Mouse (Mus musculus) right cerebral cortex, postnatal 36 days (tissue): ENCODE data around the gene E330017A01Rik.
"Not testable (repeated sequence)": the region's sequence is repeated elsewhere in the genome, so short reads cannot be mapped to it uniquely, and the experiment has no call there.

Source experiments
- DNase-seq, 2 experiments: peaks; one replicate each; pipeline ENCODE4 v3.0.0; 2022; ENCODE audit warnings: low spot score in 2 of 2, mixed read lengths in 1 of 2

Gene E330017A01Rik

DNA sequence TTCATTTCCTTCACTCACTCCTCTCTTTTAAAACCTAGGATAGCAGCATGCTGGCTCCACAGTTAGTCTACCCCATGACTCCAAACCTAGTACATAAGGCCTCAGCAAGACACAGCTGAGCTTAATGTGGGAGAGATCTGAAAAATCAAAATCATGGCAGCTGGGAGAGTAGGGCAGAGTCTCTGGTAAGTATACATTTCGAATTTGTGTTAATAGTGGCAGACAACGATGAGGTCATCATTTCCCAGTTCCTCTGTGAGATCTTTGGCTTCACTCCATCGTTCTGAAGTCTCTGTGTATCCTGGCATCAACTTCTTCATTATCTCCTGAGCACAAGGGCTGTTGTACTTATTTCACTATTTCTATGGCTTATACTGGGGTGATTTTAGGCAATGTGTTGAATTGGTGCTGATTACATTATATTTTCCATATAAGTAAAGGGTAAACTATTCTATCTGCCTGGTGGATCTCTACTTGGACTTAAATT is at the start of gene E330017A01Rik:
E330017A01Rik (minus strand) TSS at position 51 of the 487 bp plus-strand sequence.
- DNase-seq, result no peak

DNA sequence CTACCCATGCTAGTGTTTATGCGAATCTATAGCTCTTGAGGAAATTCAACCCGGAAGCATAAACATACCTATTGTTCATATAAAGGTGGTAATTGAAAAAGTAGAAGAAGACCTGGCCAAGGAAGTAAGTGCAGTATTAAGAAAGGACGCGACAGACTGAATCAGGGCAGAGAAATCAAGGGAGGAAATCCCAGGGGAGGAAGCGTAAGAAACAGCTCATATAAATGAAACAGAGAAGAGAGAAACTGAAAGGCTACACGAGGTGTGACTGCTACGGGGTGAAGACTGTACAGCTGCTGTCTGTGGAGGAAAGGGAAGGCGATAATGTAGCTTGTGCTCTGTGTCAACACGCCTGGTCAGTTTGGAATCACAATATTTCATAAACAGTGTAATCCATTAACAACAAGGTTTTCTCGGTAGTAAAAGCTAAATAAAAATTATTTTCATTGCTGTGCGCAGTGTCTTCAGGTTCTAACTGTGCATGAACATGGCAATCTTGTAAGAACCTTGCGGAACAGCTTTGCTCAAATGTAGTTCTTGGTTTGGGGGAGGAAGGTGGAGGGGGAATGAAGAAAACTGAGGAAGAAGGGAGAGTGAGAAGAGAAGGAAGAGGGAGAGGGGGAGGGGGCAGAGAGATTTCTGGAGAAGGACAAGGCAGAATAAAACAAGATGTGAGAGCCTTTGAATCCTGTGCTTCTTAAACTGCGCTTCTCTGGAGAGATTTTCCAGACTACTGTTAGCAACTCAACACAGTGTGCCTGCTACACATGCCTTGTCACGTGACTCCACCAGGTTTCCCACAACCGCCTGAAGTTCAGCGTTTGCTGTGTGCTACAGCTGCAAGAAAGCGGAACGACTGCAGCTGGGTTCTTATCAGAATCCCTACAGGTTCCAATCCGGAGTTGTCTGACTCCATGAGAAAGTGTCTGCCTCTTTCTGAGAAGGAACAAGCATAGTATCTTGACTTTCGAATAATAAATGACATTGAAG is 47.3 kb upstream of the E330017A01Rik start:
- DNase-seq, result no peak

DNA sequence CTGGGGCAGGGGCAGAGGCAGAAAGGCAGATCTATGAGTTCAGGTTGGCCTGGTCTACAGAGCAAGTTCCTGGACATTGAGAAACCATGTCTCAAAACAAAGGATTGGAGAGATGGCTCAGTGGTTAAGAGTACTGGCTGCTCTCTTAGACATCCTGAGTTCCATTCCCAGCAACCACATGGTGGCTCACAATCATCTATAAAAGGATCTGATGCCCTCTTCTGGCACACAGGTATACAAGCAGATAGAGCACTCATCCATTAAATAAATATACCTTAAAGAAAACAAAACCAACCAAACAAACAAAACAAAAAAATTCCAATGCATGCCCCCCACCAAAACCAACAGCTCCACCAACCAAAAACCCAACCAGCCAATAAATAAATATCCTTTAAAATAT is 46.0 kb upstream of the E330017A01Rik start:
- no peak for DNase-seq

DNA sequence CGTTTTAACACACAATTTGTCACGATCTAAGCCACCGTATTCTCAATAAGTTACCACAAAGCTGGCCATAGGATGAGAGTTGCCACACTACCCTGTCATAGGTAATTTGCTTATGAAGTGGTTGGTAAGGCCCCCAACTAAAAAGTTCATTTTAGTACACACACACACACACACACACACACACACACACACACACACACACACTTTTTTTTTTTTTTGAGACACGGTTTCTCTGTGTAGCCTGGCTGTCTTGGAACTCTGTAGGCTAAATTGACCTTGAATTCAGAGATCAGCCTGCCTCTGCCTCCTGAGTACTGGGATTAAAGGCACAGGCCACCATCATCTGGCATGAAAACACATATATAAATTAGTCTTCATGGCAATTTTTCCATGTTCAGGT is 45.4 kb upstream of the E330017A01Rik start:
- no peak for DNase-seq

DNA sequence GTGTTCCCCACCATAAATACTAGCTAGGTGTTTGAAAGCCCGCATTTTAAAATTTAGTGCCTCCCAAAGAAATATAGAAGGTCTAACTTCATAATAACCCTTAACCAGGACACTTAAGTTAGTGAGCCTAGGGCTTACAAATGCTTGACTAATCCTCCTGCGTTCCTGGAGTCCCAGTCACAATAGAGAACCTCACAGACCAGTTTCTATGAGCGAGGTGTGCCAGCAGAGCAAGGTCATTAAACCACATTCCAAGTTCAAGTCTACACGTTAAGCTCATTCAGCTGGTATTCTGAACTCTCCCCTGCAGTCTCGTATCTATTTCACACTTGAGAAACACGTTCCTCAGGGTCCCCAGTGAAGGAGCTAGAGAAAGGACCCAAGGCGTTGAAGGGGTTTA is 44.3 kb upstream of the E330017A01Rik start:
- no peak for DNase-seq

DNA sequence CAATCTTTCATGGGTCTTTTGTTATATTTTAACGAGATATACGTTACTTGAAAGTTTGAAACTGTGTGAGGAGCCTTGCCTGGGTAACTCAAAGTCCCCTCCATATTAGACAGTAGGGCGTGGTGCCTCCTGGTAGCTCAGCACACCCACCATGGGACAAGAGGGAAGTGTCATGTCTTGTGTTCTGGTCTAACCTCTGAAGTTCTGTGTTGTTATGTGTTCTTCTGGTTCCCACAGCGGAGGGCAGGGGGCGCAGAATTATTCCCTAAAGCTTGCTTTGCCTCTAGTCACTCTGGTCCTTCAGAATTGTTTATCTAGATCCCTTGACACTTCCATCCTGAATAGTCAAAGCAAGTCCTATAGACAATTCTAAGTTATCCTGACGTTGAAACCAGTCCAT is 43.5 kb upstream of the E330017A01Rik start:
- DNase-seq, result no peak

DNA sequence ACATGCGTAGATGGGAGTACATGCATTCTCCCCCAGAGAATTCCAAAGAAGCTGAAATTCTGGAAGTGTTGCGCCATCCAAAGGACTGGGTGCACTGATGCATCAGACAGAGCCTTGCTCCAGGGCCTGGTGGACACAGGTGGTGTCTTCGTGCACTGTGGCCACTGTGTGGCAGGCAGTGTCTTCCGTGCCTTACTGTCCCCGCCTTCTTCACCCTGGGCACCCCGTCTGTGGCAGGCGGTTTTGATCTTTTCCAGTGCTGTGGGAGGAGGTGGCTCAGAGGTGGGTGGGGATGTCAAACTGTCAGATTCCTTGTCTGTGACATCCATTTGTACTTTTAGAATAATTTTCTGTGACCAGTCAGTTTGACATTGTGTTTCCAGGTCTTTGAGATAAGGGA is 40.1 kb upstream of the E330017A01Rik start:
- DNase-seq, result no peak

DNA sequence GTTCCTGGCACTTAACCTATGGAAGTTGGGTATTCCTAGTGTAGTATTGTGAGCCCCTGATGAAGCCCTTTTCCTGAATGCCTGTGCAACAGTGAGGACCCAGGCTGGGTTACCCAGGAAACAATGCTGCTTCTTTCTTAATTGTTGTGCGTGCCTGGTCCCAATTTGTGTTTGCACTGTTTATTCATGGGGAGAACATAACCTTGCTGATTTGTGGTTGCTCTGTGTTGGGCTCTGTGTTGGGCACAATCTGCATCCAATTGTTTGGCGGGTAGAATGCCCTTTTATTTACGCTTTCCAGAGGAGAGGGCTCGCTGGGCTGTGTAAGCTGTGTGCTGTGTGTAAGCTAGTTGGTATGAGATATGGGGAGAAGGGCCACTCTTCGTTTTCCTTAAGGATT is 39.0 kb upstream of the E330017A01Rik start:
- DNase-seq, result no peak

DNA sequence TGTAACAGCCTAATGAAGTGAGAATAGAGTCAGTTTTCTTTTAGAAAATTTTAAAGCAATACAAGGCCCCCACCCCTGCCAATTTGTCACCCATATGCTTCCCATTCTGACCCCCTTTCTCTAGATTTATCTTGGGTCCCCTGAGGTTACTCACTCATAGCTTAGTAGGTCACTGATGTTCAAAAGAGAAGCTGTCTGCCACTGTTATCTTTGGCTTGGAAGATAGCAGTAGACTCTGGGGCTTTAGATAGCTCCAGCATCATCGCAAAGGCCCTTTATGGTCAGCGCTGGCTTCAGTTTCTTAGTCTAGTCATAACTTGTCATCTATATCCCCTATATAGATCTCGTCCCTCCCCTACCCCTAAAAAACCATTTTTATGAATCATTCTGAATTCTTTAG is 38.1 kb upstream of the E330017A01Rik start:
- no peak for DNase-seq

DNA sequence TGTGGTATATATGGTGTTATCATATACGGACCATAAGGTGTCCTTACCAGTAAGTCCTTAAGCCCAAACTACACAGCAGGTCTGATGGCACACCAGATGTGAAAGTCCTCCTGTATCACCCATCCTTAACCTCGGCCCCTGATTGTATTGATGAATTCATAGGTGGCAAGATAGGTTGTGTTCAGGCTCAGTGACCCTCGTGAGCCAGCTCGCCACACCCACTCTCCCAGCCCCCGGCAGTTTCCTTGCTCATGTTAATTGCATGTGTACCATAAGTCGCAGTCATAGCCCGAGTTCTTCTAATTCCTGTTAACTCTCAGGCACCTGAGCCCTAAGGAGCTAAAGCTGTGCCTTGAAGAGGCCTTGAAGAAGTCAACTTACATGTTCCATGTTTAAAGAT is 37.6 kb upstream of the E330017A01Rik start:
- no peak for DNase-seq

DNA sequence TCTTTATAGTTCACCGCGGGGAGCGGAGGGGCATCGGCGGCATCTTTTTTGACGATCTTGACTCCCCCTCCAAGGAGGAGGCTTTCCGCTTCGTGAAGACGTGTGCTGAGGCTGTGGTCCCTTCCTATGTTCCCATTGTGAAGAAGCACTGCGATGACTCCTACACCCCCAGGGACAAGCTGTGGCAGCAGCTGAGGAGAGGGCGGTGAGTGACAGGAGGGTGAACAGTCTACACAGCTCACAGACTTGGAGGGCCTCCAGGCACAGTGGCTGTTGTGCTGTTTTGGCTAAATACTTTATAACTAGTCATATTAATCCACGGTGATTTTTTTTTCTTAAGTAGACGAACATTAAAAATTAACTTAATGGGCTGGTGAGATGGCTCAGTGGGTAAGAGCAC is 36.7 kb upstream of the E330017A01Rik start:
- DNase-seq, result no peak

DNA sequence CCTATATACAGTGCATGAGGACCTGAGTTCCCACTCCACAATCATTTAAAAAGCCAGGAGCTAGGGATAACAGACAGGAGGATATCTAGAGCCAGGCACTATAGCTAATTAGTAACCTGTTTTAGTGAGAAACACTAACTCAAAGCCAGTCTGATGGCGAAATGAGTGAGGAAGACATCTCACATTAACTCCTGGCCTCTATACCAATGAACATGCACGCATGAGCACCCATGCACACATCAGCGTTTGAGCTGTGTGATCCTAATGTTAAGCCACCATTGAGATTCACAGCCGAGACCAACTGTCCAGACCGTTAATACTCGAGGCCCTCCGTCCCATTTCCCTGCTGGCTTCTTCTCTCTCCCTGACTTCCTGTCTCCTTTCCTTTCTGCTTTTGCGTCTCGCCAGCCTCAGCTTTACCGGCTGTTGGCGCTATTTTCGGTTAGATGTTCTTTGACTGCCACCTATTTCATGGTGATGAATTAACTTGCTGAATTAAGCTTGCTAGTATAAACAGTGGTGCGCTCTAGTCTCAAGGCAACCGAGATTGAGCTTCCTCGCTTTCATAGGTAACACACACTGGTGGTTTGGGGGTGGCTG is 35.4 kb upstream of the E330017A01Rik start:
- no peak for DNase-seq

DNA sequence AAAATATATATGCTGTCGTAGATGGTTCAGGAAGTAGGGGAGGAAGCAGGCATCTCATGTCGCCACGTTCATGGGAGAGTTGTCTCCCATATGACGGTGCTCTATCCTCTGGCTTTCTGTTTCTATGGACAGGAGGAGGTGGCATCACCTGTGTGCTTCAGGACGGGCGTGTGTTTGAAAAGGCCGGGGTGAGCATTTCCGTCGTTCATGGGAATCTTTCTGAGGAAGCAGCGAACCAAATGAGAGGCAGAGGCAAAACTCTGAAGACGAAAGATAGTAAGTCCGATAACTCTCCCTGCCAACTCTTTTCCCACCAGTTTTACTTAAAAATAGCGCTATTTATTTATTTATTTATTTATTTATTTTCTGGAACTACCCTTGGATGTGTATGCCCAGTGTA is 33.9 kb upstream of the E330017A01Rik start:
- DNase-seq, result no peak

DNA sequence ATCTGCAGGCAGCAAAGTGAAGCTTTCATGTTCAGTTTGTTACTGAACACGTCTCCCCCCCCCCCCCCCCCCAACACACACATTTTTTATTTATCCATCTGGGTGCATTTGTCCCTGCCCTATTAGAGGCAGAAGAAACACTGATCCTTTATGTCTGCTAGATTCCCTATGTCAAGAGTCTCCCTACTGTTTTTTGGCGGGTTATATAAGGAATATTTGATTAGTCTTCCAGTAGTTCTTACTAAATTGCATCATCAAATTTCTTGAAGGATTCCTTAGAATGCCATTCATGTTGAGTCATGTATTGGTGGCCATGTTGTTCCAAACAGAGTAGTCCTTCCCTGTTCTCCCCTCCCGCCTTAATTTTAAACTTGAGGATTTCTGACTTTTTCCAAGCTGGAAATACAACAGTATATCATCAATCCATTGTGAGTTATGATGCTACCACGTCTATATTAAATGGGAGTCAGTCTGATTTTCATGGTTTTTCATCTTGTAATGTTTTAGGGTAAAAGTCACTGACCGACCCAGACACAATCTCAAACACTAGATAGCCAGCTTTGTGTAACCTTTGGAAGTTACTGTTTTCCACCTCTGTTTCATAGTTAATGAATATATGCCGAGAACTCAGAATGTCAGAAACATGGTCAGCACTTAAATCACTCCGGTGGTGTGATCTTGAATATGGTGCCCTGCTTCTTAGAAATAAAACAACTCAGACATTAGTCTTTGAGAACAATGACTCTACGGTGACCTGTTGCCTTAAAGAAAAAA is 32.9 kb upstream of the E330017A01Rik start:
- DNase-seq, result no peak

DNA sequence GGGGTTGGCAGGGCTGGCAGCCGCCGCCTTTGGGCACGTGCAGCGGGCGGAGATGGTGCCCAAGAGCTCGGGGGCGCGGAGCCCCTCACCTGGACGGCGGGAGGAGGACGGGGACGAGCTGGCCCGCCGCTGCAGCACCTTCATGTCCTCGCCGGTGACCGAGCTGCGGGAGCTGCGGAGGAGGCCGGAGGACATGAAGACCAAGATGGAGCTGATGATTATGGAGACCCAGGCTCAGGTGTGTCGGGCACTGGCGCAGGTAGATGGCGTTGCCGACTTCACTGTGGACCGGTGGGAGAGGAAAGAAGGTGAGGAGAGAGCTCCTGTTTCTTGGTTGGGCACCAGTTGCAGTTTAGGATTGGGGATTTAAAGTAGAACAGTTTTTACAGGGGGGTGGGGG is 32.1 kb upstream of the E330017A01Rik start:
- DNase-seq, result no peak

DNA sequence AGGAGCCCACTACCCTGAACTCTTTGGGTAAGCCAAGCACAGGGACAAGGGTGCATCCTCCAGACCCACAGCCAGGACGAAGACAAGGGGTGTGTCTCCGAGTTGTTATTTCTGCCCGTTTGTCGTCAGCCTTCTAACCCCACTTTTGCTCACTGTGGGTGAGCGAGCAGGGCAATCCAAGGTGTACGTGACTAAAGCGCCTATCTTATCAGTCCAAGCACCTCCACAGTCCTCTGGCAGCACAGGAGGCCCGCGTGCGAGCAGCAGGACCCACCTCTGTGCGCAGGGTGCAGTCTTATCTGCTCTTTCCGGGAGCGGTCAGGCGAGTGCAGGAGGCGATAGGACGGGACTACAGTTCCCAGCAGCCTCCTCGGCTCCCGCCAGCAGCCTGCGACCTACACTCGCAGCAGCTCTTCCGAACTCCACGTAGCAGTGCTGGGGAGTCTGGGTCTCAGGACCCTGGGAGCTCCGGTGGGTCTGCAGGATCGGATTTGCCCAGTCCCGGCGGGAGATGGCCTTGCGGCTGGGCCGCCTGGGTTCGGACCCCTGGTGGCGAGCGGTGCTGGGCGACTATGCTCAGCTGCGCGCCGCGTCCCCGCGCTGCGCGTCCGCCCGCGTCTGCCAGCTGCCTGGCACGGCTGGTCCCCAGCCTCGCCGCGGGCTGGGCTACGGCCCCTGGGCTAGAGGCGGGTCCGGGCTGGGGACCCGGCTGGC is 31.5 kb upstream of the E330017A01Rik start, which contains the start of gene Cpox:
Cpox (plus strand) TSS at position 376 of the 714 bp plus-strand sequence.
- DNase-seq, result peak; percentile 80 to 81

DNA sequence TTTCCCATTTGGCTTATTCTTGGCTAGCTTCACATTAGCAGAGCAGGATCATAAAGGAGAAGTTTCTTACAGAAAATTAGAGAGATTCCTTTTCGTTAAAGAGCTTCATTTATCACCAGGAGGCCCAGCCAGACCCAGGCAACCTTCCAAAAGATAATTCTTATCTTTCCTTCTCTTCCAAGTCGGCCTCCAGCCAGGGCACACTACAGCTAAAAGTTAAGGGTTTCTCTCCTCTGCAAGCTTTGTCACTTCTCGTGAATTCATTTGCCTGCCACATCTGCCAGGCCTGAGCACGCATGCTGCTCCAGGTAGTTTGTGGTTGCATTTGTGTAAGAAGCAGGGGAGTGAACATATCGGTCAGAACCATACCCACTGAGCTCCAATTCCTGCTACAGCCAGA is 30.7 kb upstream of the E330017A01Rik start:
- DNase-seq, result no peak

DNA sequence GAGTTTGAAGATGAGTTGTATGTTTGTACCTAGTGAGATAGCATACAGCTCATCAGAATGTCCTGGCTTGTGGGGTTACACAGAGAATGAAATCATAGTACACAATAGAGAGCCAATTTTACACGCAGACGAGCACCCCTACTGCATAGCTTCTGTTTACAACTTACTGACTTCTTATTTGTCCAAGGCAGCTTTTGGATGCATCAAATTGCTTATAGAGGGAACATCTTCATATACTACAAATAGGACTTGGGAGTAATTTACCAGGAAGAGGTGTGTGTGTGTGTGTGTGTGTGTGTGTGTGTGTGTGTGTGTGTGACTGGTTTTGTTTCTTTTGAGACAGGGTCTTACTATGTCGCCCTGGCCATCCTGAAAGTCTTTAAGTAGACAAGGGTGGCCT is 30.0 kb upstream of the E330017A01Rik start:
- DNase-seq, result no peak

DNA sequence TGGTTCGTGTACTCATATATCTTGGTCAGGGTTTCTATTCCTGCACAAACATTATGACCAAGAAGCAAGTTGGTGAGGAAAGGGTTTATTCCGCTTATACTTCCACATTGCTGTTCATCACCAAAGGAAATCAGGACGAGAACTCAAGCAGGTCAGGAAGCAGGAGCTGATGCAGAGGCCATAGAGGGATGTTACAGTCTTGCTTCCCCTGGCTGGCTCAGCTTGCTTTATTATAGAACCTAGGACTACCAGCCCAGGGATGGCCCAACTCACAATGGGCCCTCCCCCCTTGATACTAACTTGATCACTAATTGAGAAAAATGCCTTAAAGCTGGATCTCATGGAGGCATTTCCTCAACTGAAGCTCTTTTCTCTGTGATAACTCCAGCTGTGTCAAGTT is 28.1 kb upstream of the E330017A01Rik start:
- not testable (repeated sequence) for DNase-seq

DNA sequence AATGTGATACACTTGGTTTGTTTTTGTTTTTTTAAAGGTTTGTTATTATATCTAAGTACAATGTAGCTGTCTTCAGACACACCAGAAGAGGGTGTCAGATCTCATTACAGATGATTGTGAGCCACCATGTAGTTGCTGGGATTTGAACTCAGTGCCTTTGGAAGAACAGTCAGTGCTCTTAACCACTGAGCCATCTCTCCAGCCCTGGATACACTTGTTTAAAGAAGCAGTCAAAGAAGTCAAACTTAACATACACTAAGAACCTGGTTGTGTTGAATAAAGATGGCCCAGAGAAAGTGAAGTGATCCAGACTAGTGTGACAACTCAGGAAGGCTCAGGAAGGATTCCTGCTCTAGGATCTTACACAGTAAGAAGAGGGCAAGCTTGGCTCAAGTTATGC is 26.6 kb upstream of the E330017A01Rik start:
- not testable (repeated sequence) for DNase-seq

DNA sequence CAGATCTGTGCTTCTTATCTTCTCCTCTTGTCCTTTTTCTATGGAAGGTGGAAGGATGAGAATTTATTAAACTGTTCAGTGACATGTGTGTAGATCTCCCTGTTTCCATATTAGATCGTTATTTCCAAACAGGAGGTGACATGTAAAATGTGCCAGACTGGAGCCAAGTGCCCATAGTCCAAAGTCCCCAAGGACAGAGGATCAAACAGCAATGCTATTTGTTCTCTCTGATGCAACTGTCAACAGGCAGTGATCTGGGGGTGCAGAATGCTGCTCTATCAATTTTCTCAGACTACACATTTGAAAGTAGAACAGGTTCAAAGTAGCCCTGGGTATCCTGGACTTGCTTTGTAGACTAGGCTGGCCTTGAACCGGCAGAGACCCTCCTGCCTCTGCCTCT is 25.3 kb upstream of the E330017A01Rik start:
- no peak for DNase-seq
